Mouse (Mus musculus) ES-Bruce4 (cell line): ENCODE data around the gene Tox4.

Experiments used
- CTCF ChIP-seq: IDR thresholded peaks from one replicate; pipeline ENCODE4 v1.8.1; 2011; ENCODE audit warnings: low read depth, low read length
- EP300 ChIP-seq: IDR thresholded peaks from 2 replicates; pipeline ENCODE4 v1.6.1; 2011; ENCODE audit warnings: low read depth, low read length; ENCODE audit not compliant: insufficient read depth
- POLR2A ChIP-seq: IDR thresholded peaks from one replicate; pipeline ENCODE4 v1.8.1; 2011; ENCODE audit warnings: low read length; ENCODE audit not compliant: insufficient read depth

GRCm38 (mm10) chr14:52278932-52279746, at the start of gene Tox4, which contains the start of gene Rab2b:
- TF ChIP-seq POLR2A (peak; percentile 86), EP300 (0 out of 2 replicates have a peak, but pooled peaks have one; percentile 28), CTCF (peak; percentile 84)
